Mouse (Mus musculus) neutrophil, adult 65 days (primary cell): ENCODE data around the gene Mrpl23. TPM values are rescaled to one million over a fixed set of nuclear protein-coding genes. Genes with fewer than 3 reads are reported as not detected.

Experiments
- total RNA-seq: library from RNA; stranded (reverse); gene quantifications from 2 replicates; pipeline ENCODE4 v1.2.4, GENCODE M21; 2023

The Mrpl23 gene
- 1.7 and 5.7 TPM in 2 replicates for total RNA-seq

DNA sequence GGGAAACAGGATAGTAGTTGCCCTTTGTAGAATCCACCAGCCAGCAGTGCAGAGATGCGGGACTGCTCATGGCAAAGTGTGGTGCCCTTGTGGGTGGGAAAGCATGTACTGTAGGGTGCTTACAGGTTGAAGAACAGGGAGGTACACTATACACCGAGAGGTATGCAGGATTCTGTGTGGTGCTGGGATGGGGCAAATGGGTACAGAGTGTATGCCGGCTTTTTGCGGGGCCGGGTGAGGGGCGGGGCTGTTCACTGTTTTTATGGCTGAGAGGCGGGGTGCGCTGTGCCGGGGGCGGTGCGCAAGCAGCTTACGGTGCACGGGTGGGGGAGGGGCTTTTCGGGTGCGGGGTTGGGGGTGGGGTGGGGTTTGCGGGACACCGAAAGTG lies at the start of gene Mrpl23:
Gene Mrpl23, plus strand, starts transcription at position 16 of the 388 bp plus-strand sequence.

DNA sequence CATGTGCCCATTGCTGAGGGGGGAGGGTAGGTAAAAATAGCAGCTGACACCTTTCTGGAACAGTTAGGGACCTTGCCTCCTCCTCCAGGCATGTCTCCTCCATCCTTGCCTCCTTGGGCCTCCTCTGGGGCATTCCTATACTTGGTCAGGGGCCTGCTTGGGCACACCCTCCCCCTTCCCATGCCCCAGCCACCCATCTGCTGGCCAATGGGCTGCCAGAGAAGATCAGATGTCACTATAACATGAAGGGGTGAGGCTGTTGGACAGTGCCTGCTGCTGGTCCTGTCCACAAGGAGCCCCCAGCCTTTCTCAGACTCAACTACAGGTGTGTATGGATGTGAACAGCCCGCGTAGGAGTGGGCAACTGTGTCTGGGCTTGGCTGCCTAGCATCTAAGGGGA lies 33.9 kb upstream of the Mrpl23 start, which contains the start of gene Tnnt3:
Gene Tnnt3, plus strand, starts transcription at position 262 of the 400 bp plus-strand sequence.

Other genes with a start within 250 kb of the Mrpl23 start
- gene Krtap5-1, start 235.6 kb upstream of the Mrpl23 start, total RNA-seq: not detected in 2 replicates
- gene Krtap5-4, start 229.1 kb upstream of the Mrpl23 start, total RNA-seq: not detected in 2 replicates
- gene Ifitm10, start 158.9 kb upstream of the Mrpl23 start, total RNA-seq: 13.6 and 13.7 TPM in 2 replicates
- gene Gm49369, start 150.0 kb upstream of the Mrpl23 start, total RNA-seq: 9.5 TPM in 1 of 2 replicates, not detected in the other
- gene Ctsd, start 144.6 kb upstream of the Mrpl23 start, total RNA-seq: 760 and 974 TPM in 2 replicates
- gene Syt8, start 97.8 kb upstream of the Mrpl23 start, total RNA-seq: 5.8 and 7.4 TPM in 2 replicates
- 4.8 and 8.2 TPM in 2 replicates for gene Tnni2, start 90.9 kb upstream of the Mrpl23 start, total RNA-seq
- gene Lsp1, start 71.9 kb upstream of the Mrpl23 start, total RNA-seq: 1,515 and 1,757 TPM in 2 replicates
- gene Tnnt3, start 33.9 kb upstream of the Mrpl23 start, total RNA-seq: 33.8 and 37.4 TPM in 2 replicates
- gene Igf2, start 134.1 kb downstream of the Mrpl23 start, total RNA-seq: not detected in 2 replicates
- gene Gm49394, start 137.3 kb downstream of the Mrpl23 start, total RNA-seq: not detected in 2 replicates
- not detected in 2 replicates for gene Ins2, start 210.7 kb downstream of the Mrpl23 start, total RNA-seq